Mouse (Mus musculus) liver, adult 10 weeks (tissue): ENCODE measurements around the gene Aadat. TPM values are rescaled to one million over a fixed set of nuclear protein-coding genes. Genes with fewer than 3 reads are reported as not detected.

Source experiments
- polyA plus RNA-seq: library from polyadenylated mRNA; stranded (reverse); fragments of 350-450 nt; fragmentation: Illumina TruSeq; extraction: RNeasy Lipid Tissue Mini Kit (QIAGEN cat#74804); gene quantifications from one replicate; pipeline ENCODE4 v1.2.3, GENCODE M21; 2014; ENCODE audit warnings: low read depth, low replicate concordance

Gene Aadat
- 370 TPM for polyA plus RNA-seq

DNA sequence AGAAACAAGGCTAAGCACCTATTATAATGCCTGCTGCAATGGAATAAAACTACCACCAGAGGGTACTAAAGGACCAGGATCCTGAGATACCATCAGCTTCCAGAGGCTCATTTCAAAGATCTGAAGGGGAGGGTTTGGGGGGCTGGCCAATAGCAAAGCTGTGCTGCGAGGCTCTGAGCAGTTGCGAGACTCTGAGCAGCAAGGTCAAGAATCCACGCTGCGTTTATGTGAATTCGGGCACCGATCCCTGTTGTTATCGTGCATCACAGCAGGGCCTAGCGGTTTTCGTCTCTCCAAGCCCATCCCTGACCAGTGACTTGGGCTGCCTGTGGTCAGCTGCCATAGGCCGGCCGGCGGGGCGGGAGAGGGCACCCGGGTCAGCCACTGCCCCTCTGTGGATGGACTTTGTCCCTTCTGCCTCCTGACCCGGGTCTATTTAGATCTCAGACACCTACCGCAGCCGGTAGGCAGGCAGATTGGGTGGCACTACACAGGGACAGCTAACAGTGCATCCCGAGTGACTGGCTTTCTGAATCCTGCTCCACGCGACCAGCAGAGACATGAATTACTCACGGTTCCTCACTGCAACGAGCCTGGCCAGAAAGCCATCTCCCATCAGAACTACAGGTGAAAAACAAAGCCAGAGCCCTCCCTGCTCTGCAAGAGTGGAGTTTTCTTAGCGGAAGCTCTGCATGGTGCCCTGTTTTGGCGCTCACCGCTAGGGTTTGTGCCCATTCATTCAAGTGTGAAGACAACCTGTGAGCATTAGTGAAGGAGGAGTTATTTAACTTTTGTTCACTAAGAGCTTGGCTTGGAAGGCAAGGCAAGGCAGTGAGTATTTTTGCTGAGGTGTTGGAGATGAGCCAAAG lies at the start of gene Aadat:
Gene Aadat (plus strand): TSS at position 280 of the 869 bp plus-strand sequence.

GRCm38 (mm10) chr8:60503098-60503497 lies 2.6 kb upstream of the Aadat start, which contains the start of gene Gm10283:
Gene Gm10283 (minus strand): TSS chr8:60503198.

Other genes with a start within 250 kb of the Aadat start
- gene Gm10283, start 2.7 kb upstream of the Aadat start, polyA plus RNA-seq: not detected
- gene Mfap3l, start 126.9 kb downstream of the Aadat start, polyA plus RNA-seq: 0.21 TPM